ENCODE assay signal across 9 mouse cellular contexts in the genomic region with DNA sequence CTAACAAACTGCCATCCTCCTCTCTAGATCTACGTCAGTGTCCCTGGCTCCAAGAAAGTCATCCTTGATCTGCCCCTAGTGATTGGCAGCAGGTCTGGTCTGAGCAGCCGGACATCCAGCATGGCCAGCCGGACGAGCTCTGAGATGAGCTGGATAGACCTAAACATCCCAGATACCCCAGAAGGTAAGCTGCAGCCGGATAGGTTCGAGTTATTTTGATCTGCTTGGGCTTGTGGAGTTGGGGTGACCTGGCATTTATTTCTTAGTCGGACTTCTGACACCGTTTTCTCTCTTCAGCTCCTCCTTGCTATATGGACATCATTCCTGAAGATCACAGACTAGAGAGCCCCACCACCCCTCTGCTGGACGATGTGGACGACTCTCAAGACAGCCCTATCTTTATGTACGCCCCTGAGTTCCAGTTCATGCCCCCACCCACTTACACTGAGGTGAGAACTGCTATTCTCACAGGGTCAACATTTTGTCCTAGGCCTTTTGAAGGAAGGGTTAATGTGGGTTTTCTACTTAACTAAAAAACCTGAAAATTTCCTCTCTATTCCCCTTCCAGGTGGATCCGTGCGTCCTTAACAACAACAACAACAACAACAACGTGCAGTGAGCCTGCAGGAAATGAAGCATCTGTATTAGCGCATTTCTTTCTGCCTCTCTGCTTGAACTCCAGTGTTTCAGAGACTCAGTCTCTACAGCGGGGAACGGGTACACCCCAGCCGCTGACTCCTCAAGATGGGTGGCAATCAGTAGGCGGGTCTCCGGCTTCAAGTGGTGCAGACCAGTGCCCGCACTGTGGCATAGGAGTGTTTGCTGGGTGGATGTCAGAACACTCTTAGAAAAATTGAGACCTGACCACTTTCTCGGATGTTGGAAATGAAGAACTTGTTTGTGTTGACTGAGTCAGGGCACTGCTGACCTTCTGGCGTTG. TPM values are rescaled to one million over a fixed set of nuclear protein-coding genes. Genes with fewer than 3 reads are reported as not detected.
DNase-seq lines count a peak whose midpoint lies in the region; ATAC-seq lines count a peak whose summit lies in the region.
"Had no signal": no experiment of that assay in that cellular context is flagged by ENCODE, and none has a peak within 500 bp of the region (broad histone marks: within the 10 kb centered on the region; RNA-seq: fewer than 3 reads in every experiment).

No protein-coding gene starts in this region.

- H3K9me3 ChIP-seq in forebrain, embryonic 10.5 days = no peaks in the 10 kb centered on the region
- H3K9me3 ChIP-seq in intestine, embryonic 15.5 days = no peaks in the 10 kb centered on the region
- no peaks in the 10 kb centered on the region for H3K9me3 ChIP-seq in midbrain, embryonic 12.5 days

- no peak overlapping the region for H3K27ac ChIP-seq in forebrain, embryonic 10.5 days
- H3K27ac ChIP-seq in intestine, embryonic 15.5 days = peak overlapping the region; percentile 46; the same call in 1 of the 2 replicates
- H3K27ac ChIP-seq in midbrain, embryonic 12.5 days (replicated peaks) = no peak overlapping the region

- DNase-seq in kidney, adult 18-20 months = peak; percentile 57
- no peak for DNase-seq in kidney, postnatal 14 days
- no peak for DNase-seq in forebrain, embryonic 10.5 days (ENCODE audit: extremely low spot score, low spot score)
- no peak for DNase-seq in right cerebral cortex, postnatal 36 days (ENCODE audit: low spot score in 2 of 2)
- DNase-seq in layer of hippocampus, postnatal 10 days (ENCODE audit: low spot score in 2 of 2) = no peak
- no peak for DNase-seq in thymus, postnatal 36 days

- H3K27me3 ChIP-seq in forebrain, embryonic 10.5 days (ENCODE audit: poor library complexity, severe bottlenecking) = no peaks in the 10 kb centered on the region
- H3K27me3 ChIP-seq in intestine, embryonic 15.5 days (replicated peaks) = no peaks in the 10 kb centered on the region
- H3K27me3 ChIP-seq in midbrain, embryonic 12.5 days = no peaks in the 10 kb centered on the region

- H3K4me3 ChIP-seq in forebrain, embryonic 10.5 days = peak overlapping the region; percentile 69
- H3K4me3 ChIP-seq in intestine, embryonic 15.5 days (replicated peaks) = peak overlapping the region; percentile 62
- H3K4me3 ChIP-seq in midbrain, embryonic 12.5 days = peak overlapping the region; percentile 75

- peak overlapping the region; percentile 76 for H3K9ac ChIP-seq in intestine, embryonic 15.5 days
- H3K9ac ChIP-seq in midbrain, embryonic 12.5 days (replicated peaks) = peak overlapping the region; percentile 80; the same call in 1 of the 2 replicates

- 93% methylated on average over 23 of the region's 23 CpGs for WGBS in forebrain, embryonic 10.5 days
- WGBS in intestine, embryonic 15.5 days = 59% methylated on average over 23 of the region's 23 CpGs
- WGBS in midbrain, embryonic 12.5 days = 93% methylated on average over 23 of the region's 23 CpGs

- peaks cover 58% of the 10 kb centered on the region for H3K4me1 ChIP-seq in forebrain, embryonic 10.5 days
- H3K4me1 ChIP-seq in intestine, embryonic 15.5 days (replicated peaks) = peaks cover 46% of the 10 kb centered on the region
- H3K4me1 ChIP-seq in midbrain, embryonic 12.5 days = peaks cover 47% of the 10 kb centered on the region

- no peak for ATAC-seq in intestine, embryonic 15.5 days
- no peak for ATAC-seq in midbrain, embryonic 12.5 days (ENCODE audit: low FRiP score, low read depth)

- H3K4me2 ChIP-seq in intestine, embryonic 15.5 days (replicated peaks) = peak overlapping the region; percentile 71
- peak overlapping the region; percentile 83 for H3K4me2 ChIP-seq in midbrain, embryonic 12.5 days (replicated peaks)

- H3K36me3 ChIP-seq in forebrain, embryonic 10.5 days (replicated peaks) = peaks cover 25% of the 10 kb centered on the region
- H3K36me3 ChIP-seq in intestine, embryonic 15.5 days = peaks cover 9% of the 10 kb centered on the region; the same call in 1 of the 2 replicates
- peaks cover 23% of the 10 kb centered on the region for H3K36me3 ChIP-seq in midbrain, embryonic 12.5 days

RNA-seq across cellular contexts. Expression of gene Txnip, which starts 2.4 kb away (rescaled TPM):
- 26.8 and 27.9 TPM in 2 replicates for polyA plus RNA-seq in forebrain, embryonic 10.5 days (2016; fragmentation: Nextera tagmentation; extraction: Ambion mirVana)
- polyA plus RNA-seq in intestine, embryonic 15.5 days (2015; fragmentation: Nextera tagmentation; extraction: Ambion mirVana) = 136 and 146 TPM in 2 replicates
- polyA plus RNA-seq in midbrain, embryonic 12.5 days (2016; fragmentation: Nextera tagmentation; extraction: Ambion mirVana) = 52.7 and 53.6 TPM in 2 replicates
- total RNA-seq in layer of hippocampus, postnatal 10 days (2021) = 10 to 100 TPM; 36.5 to 46.1 TPM

RNA-seq across cellular contexts. Expression of gene Gm16253, which starts 16.6 kb away (rescaled TPM):
- 0.66 and 1.6 TPM in 2 replicates for polyA plus RNA-seq in forebrain, embryonic 10.5 days (2016; fragmentation: Nextera tagmentation; extraction: Ambion mirVana)
- 0.67 and 1.5 TPM in 2 replicates for polyA plus RNA-seq in intestine, embryonic 15.5 days (2015; fragmentation: Nextera tagmentation; extraction: Ambion mirVana)
- polyA plus RNA-seq in midbrain, embryonic 12.5 days (2016; fragmentation: Nextera tagmentation; extraction: Ambion mirVana) = 1.6 and 2.0 TPM in 2 replicates
- not detected for total RNA-seq in layer of hippocampus, postnatal 10 days (2021)
- total RNA-seq: hematopoietic stem cell, adult 5-6 weeks had no signal

RNA-seq across cellular contexts. Expression of gene Polr3gl, which starts 33.8 kb away (rescaled TPM):
- 23.8 and 27.3 TPM in 2 replicates for polyA plus RNA-seq in forebrain, embryonic 10.5 days (2016; fragmentation: Nextera tagmentation; extraction: Ambion mirVana)
- polyA plus RNA-seq in intestine, embryonic 15.5 days (2015; fragmentation: Nextera tagmentation; extraction: Ambion mirVana) = 26.5 and 31.3 TPM in 2 replicates
- 35.8 and 44.3 TPM in 2 replicates for polyA plus RNA-seq in midbrain, embryonic 12.5 days (2016; fragmentation: Nextera tagmentation; extraction: Ambion mirVana)
- 10 to 100 TPM; 27.5 to 28.6 TPM for total RNA-seq in layer of hippocampus, postnatal 10 days (2021)

RNA-seq across cellular contexts. Expression of gene Hfe2, which starts 35.2 kb away (rescaled TPM):
- polyA plus RNA-seq in forebrain, embryonic 10.5 days (2016; fragmentation: Nextera tagmentation; extraction: Ambion mirVana) = 1.6 and 1.8 TPM in 2 replicates
- polyA plus RNA-seq in intestine, embryonic 15.5 days (2015; fragmentation: Nextera tagmentation; extraction: Ambion mirVana) = 0.29 and 0.37 TPM in 2 replicates
- 0.89 and 1.0 TPM in 2 replicates for polyA plus RNA-seq in midbrain, embryonic 12.5 days (2016; fragmentation: Nextera tagmentation; extraction: Ambion mirVana)
- under 1 TPM; 0.41 to 0.49 TPM for total RNA-seq in layer of hippocampus, postnatal 10 days (2021)
- total RNA-seq: hematopoietic stem cell, adult 5-6 weeks had no signal

RNA-seq across cellular contexts. Expression of gene Ankrd34a, which starts 36.3 kb away (rescaled TPM):
- 1.2 TPM in 2 replicates for polyA plus RNA-seq in forebrain, embryonic 10.5 days (2016; fragmentation: Nextera tagmentation; extraction: Ambion mirVana)
- 1.9 and 2.3 TPM in 2 replicates for polyA plus RNA-seq in intestine, embryonic 15.5 days (2015; fragmentation: Nextera tagmentation; extraction: Ambion mirVana)
- polyA plus RNA-seq in midbrain, embryonic 12.5 days (2016; fragmentation: Nextera tagmentation; extraction: Ambion mirVana) = 2.6 and 2.7 TPM in 2 replicates
- total RNA-seq in layer of hippocampus, postnatal 10 days (2021) = 10 to 100 TPM; 41.3 to 45.5 TPM
- total RNA-seq: hematopoietic stem cell, adult 5-6 weeks had no signal
